Comparison of ENCODE assay signal across 8 mouse cellular contexts in genomic region chr5:45856303-45856821, GRCm38 (mm10). TPM values are rescaled to one million over a fixed set of nuclear protein-coding genes. Genes with fewer than 3 reads are reported as not detected.
A peak's percentile ranks its signal among the peaks of the same experiment; 100 is the strongest.
DNase-seq lines count a peak whose midpoint lies in the region; ATAC-seq lines count a peak whose summit lies in the region.

No protein-coding gene starts in this region.

- ATAC-seq in hematopoietic stem cell, adult 5-6 weeks (replicated peaks in 1 of 2; ENCODE audit: insufficient read depth in 1 of 2, low FRiP score in 2 of 2, low TSS enrichment in 1 of 2, low read depth in 1 of 2, poor library complexity in 2 of 2, severe bottlenecking in 2 of 2), result peak; percentile 42 to 49

- DNase-seq in Muller cell, postnatal 12 days (ENCODE audit: inconsistent ontology term), result peak; percentile 87
- peak; percentile 41 for DNase-seq in cerebellum, adult 8-10 months
- DNase-seq in forelimb bud, embryonic 11.5 days (ENCODE audit: low read depth, low spot score), result peak; percentile 55
- DNase-seq in layer of hippocampus, adult 9-10 months (ENCODE audit: low spot score), result peak; percentile 4
- peak; percentile 72 for DNase-seq in lung, postnatal 10 days
- DNase-seq in ovary, postnatal 14 days (ENCODE audit: low spot score), result peak; percentile 24
- peak; percentile 49 to 65 for DNase-seq in thymus, postnatal 10 days (ENCODE audit: low spot score in 2 of 2)

RNA-seq across cellular contexts. Expression of gene Lcorl, which starts 1.1 kb away (rescaled TPM):
- total RNA-seq in hematopoietic stem cell, adult 5-6 weeks (2017), result 30.5 and 35.0 TPM in 2 replicates

Comparison
In these comparisons a context has a peak if more than half of its experiments do, and no peak if none do; other contexts are left out.
1. Peak in every context shown above with its lines: DNase-seq and ATAC-seq.
2. DNase-seq: peak in every context shown above with its lines; median percentile 87 in Muller cell, postnatal 12 days; 72 in lung, postnatal 10 days; 57 in thymus, postnatal 10 days; 55 in forelimb bud, embryonic 11.5 days; 41 in cerebellum, adult 8-10 months; 24 in ovary, postnatal 14 days; 4 in layer of hippocampus, adult 9-10 months.